Mouse (Mus musculus): ENCODE data around the gene Gm9903. TPM values are rescaled to one million over a fixed set of nuclear protein-coding genes. Genes with fewer than 3 reads are reported as not detected.

The Gm9903 gene
- polyA plus RNA-seq, 1 experiment from 2014 or later = 0.12 TPM

DNA sequence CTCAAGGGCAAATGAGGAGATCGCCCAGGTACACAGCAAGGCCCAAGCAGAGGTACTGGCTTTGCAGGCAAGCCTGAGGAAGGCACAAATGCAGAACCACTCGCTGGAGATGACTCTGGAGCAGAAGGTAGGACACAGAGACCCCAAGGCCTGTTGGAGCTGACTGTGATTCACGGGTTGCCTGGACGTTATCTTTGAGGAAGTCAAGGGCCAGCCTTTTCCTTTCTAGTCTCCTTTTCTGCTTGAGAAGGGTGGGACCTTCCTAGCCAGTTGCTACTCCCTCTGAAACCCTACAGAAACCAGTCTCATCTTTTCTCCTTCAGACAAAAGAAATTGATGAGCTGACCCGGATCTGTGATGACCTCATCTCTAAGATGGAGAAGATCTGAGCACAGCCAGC, 41.9 kb downstream of the Gm9903 start:
- Histone ChIP-seq H3K36me3 (ENCODE audit: control insufficient read depth, insufficient read depth) (peaks cover 64% of the 10 kb centered on the region), H3K27ac (ENCODE audit: low read length) (no peak overlapping the region), H3K27me3 (ENCODE audit: control insufficient read depth, insufficient read depth, low read depth, low read length) (no peaks in the 10 kb centered on the region), H3K9me3 (replicated peaks; ENCODE audit: control insufficient read depth, low read length) (no peaks in the 10 kb centered on the region), H3K4me1 (ENCODE audit: control insufficient read depth, low read depth, low read length) (no peaks in the 10 kb centered on the region), H3K9ac (ENCODE audit: low read depth, low read length) (no peak overlapping the region), H3K4me2 (ENCODE audit: low read depth, low read length) (no peak overlapping the region), H3K4me3 (ENCODE audit: low read depth, low read length) (no peak overlapping the region)
- WGBS (ENCODE audit: insufficient replicate concordance) = 31% methylated on average over 5 of the region's 5 CpGs
- ATAC-seq (ENCODE audit: low read depth) = no peak

GRCm38 (mm10) chr5:33674439-33674838, 44.7 kb downstream of the Gm9903 start:
- no peak overlapping the region for H3K9ac ChIP-seq (ENCODE audit: low read depth, low read length)
- H3K27ac ChIP-seq (ENCODE audit: low read length) = no peak overlapping the region
- no peaks in the 10 kb centered on the region for H3K27me3 ChIP-seq (ENCODE audit: control insufficient read depth, insufficient read depth, low read depth, low read length)
- peaks cover 36% of the 10 kb centered on the region for H3K36me3 ChIP-seq (ENCODE audit: control insufficient read depth, insufficient read depth)
- no peaks in the 10 kb centered on the region for H3K4me1 ChIP-seq (ENCODE audit: control insufficient read depth, low read depth, low read length)
- no peaks in the 10 kb centered on the region for H3K9me3 ChIP-seq (replicated peaks; ENCODE audit: control insufficient read depth, low read length)
- no peak for ATAC-seq (ENCODE audit: low read depth)
- WGBS (ENCODE audit: insufficient replicate concordance) = 85% methylated on average over 3 of the region's 3 CpGs
- H3K4me3 ChIP-seq (ENCODE audit: low read depth, low read length) = no peak overlapping the region
- H3K4me2 ChIP-seq (ENCODE audit: low read depth, low read length) = no peak overlapping the region

GRCm38 (mm10) chr5:33675964-33676363, 46.2 kb downstream of the Gm9903 start:
- no peak for ATAC-seq (ENCODE audit: low read depth)
- 0% methylated on average over 1 of the region's 1 CpGs for WGBS (ENCODE audit: insufficient replicate concordance)
- Histone ChIP-seq H3K9ac (ENCODE audit: low read depth, low read length) (no peak overlapping the region), H3K27me3 (ENCODE audit: control insufficient read depth, insufficient read depth, low read depth, low read length) (no peaks in the 10 kb centered on the region), H3K9me3 (replicated peaks; ENCODE audit: control insufficient read depth, low read length) (no peaks in the 10 kb centered on the region), H3K27ac (ENCODE audit: low read length) (no peak overlapping the region), H3K4me3 (ENCODE audit: low read depth, low read length) (no peak overlapping the region), H3K4me1 (ENCODE audit: control insufficient read depth, low read depth, low read length) (no peaks in the 10 kb centered on the region), H3K36me3 (ENCODE audit: control insufficient read depth, insufficient read depth) (peaks cover 21% of the 10 kb centered on the region), H3K4me2 (ENCODE audit: low read depth, low read length) (no peak overlapping the region)

- no peak for ATAC-seq (ENCODE audit: low read depth)
- no peak overlapping the region for H3K9ac ChIP-seq (ENCODE audit: low read depth, low read length)
- no peak overlapping the region for H3K4me3 ChIP-seq (ENCODE audit: low read depth, low read length)
- peaks cover 3% of the 10 kb centered on the region for H3K4me1 ChIP-seq (ENCODE audit: control insufficient read depth, low read depth, low read length)
- WGBS (ENCODE audit: insufficient replicate concordance) = 73% methylated on average over 5 of the region's 5 CpGs
- H3K9me3 ChIP-seq (replicated peaks; ENCODE audit: control insufficient read depth, low read length) = no peaks in the 10 kb centered on the region
- no peaks in the 10 kb centered on the region for H3K36me3 ChIP-seq (ENCODE audit: control insufficient read depth, insufficient read depth)
- no peaks in the 10 kb centered on the region for H3K27me3 ChIP-seq (ENCODE audit: control insufficient read depth, insufficient read depth, low read depth, low read length)
- no peak overlapping the region for H3K4me2 ChIP-seq (ENCODE audit: low read depth, low read length)
- H3K27ac ChIP-seq (ENCODE audit: low read length) = no peak overlapping the region
Measured at GRCm38 (mm10) chr5:33678244-33678643, 48.5 kb downstream of the Gm9903 start.

GRCm38 (mm10) chr5:33681044-33681443, 51.3 kb downstream of the Gm9903 start:
- Histone ChIP-seq H3K4me3 (ENCODE audit: low read depth, low read length) (no peak overlapping the region), H3K27me3 (ENCODE audit: control insufficient read depth, insufficient read depth, low read depth, low read length) (no peaks in the 10 kb centered on the region), H3K9ac (ENCODE audit: low read depth, low read length) (no peak overlapping the region), H3K9me3 (replicated peaks; ENCODE audit: control insufficient read depth, low read length) (no peaks in the 10 kb centered on the region), H3K4me1 (ENCODE audit: control insufficient read depth, low read depth, low read length) (peaks cover 3% of the 10 kb centered on the region), H3K36me3 (ENCODE audit: control insufficient read depth, insufficient read depth) (no peaks in the 10 kb centered on the region), H3K4me2 (ENCODE audit: low read depth, low read length) (no peak overlapping the region), H3K27ac (ENCODE audit: low read length) (no peak overlapping the region)
- 19% methylated on average over 3 of the region's 3 CpGs for WGBS (ENCODE audit: insufficient replicate concordance)
- no peak for ATAC-seq (ENCODE audit: low read depth)

Other genes starting within 250 kb of the Gm9903 start
- not detected in 2 replicates for gene Nkx1-1, start 195.9 kb upstream of the Gm9903 start, polyA plus RNA-seq (2015; fragmentation: Nextera tagmentation; extraction: Ambion mirVana)
- 17.5 and 18.4 TPM in 2 replicates for gene Fam53a, start 290 bp upstream of the Gm9903 start, polyA plus RNA-seq (2015; fragmentation: Nextera tagmentation; extraction: Ambion mirVana)
- 214 and 245 TPM in 2 replicates for gene Slbp, start 22.6 kb downstream of the Gm9903 start, polyA plus RNA-seq (2015; fragmentation: Nextera tagmentation; extraction: Ambion mirVana)
- gene Tacc3, start 28.2 kb downstream of the Gm9903 start, polyA plus RNA-seq (2015; fragmentation: Nextera tagmentation; extraction: Ambion mirVana) = 127 and 129 TPM in 2 replicates
- gene Tmem129, start 28.5 kb downstream of the Gm9903 start, polyA plus RNA-seq (2015; fragmentation: Nextera tagmentation; extraction: Ambion mirVana) = 21.7 and 21.8 TPM in 2 replicates
- 2.9 and 3.4 TPM in 2 replicates for gene Fgfr3, start 91.7 kb downstream of the Gm9903 start, polyA plus RNA-seq (2015; fragmentation: Nextera tagmentation; extraction: Ambion mirVana)
- gene Letm1, start 152.9 kb downstream of the Gm9903 start, polyA plus RNA-seq (2015; fragmentation: Nextera tagmentation; extraction: Ambion mirVana) = 12.9 and 14.7 TPM in 2 replicates
- gene Nsd2, start 190.8 kb downstream of the Gm9903 start, polyA plus RNA-seq (2015; fragmentation: Nextera tagmentation; extraction: Ambion mirVana) = 17.1 and 20.2 TPM in 2 replicates